Comparison of ENCODE assay signal across 16 mouse cellular contexts in the genomic region with DNA sequence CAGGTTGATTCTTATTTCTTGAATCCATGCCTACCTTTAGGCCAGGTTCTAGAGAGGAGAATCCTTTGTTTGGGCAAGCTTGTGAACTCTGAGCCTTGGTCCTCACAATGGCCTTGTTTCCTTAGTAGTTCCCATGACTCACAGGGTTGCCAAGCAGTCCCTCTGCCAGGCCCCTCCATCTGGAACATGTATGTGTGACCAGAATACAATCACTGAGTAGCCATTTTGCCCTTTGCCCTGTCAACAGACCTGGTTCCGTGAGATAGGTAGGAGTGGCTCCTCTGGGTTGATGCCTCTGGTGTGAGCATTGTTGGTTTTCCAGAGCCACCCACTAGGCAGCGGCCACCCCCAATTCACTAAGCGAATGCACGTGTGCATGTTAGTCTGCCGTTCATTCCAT.
"Had no signal": no experiment of that assay in that cellular context is flagged by ENCODE, and none has a peak within 500 bp of the region (broad histone marks: within the 10 kb centered on the region; RNA-seq: fewer than 3 reads in every experiment).

No protein-coding gene starts in this region.

- ATAC-seq: hindbrain, embryonic 16.5 days; inflammation-experienced regulatory T-cells, adult 6 months; midbrain, embryonic 15.5 days had no signal

- H3K27me3 ChIP-seq: limb, embryonic 13.5 days; liver, embryonic 15.5 days; midbrain, embryonic 15.5 days; neural tube, embryonic 12.5 days had no signal

- H3K4me3 ChIP-seq: limb, embryonic 13.5 days; liver, embryonic 15.5 days; midbrain, embryonic 10.5 days; midbrain, embryonic 15.5 days; neural tube, embryonic 12.5 days had no signal

- DNase-seq: kidney, postnatal 4 days; layer of hippocampus, postnatal 36 days; left cerebral cortex, postnatal 4 days; lung, embryonic 14.5 days; lung, postnatal 10 days; lung, postnatal 4 days; spleen, adult 18-20 months; thymus, postnatal 4 days had no signal

- H3K9ac ChIP-seq: limb, embryonic 13.5 days; liver, embryonic 15.5 days; lung, embryonic 14.5 days; midbrain, embryonic 15.5 days; neural tube, embryonic 12.5 days had no signal

- H3K4me1 ChIP-seq: midbrain, embryonic 10.5 days; midbrain, embryonic 15.5 days had no signal

- H3K27ac ChIP-seq: kidney, postnatal 0 days; limb, embryonic 13.5 days; liver, embryonic 15.5 days; midbrain, embryonic 10.5 days; midbrain, embryonic 15.5 days; neural tube, embryonic 12.5 days had no signal

- H3K4me2 ChIP-seq: limb, embryonic 13.5 days; liver, embryonic 15.5 days; lung, embryonic 14.5 days; midbrain, embryonic 15.5 days; neural tube, embryonic 12.5 days had no signal

- H3K36me3 ChIP-seq: limb, embryonic 13.5 days; liver, embryonic 15.5 days; midbrain, embryonic 10.5 days; midbrain, embryonic 15.5 days; neural tube, embryonic 12.5 days had no signal

- H3K9me3 ChIP-seq: limb, embryonic 13.5 days; liver, embryonic 15.5 days; midbrain, embryonic 10.5 days; midbrain, embryonic 15.5 days; neural tube, embryonic 12.5 days had no signal
